ENCODE assay signal across 17 mouse cellular contexts in genomic region chr9:46784355-46784975, GRCm38 (mm10).
DNase-seq lines count a peak whose midpoint lies in the region; ATAC-seq lines count a peak whose summit lies in the region.
"Had no signal": no experiment of that assay in that cellular context is flagged by ENCODE, and none has a peak within 500 bp of the region (broad histone marks: within the 10 kb centered on the region; RNA-seq: fewer than 3 reads in every experiment).

No protein-coding gene starts in this region.

- H3K27me3 ChIP-seq in forebrain, embryonic 14.5 days (replicated peaks; ENCODE audit: control insufficient read depth, insufficient read depth, low read length) = peaks cover 5% of the 10 kb centered on the region; the same call in 1 of the 2 replicates
- peaks cover 40% of the 10 kb centered on the region for H3K27me3 ChIP-seq in forebrain, embryonic 12.5 days
- peaks cover 7% of the 10 kb centered on the region for H3K27me3 ChIP-seq in forebrain, embryonic 16.5 days (replicated peaks; ENCODE audit: control insufficient read depth, insufficient read depth, low read length)
- H3K27me3 ChIP-seq: embryonic facial prominence, embryonic 15.5 days; liver, embryonic 13.5 days had no signal

- H3K27ac ChIP-seq in forebrain, embryonic 14.5 days (ENCODE audit: low read depth, low read length) = no peak overlapping the region
- H3K27ac ChIP-seq in forebrain, embryonic 12.5 days = no peak overlapping the region
- H3K27ac ChIP-seq in forebrain, embryonic 16.5 days (ENCODE audit: low read length) = peak overlapping the region; percentile 45
- H3K27ac ChIP-seq: embryonic facial prominence, embryonic 15.5 days; gastrocnemius, adult 2 months; heart, adult 2 months; liver, embryonic 13.5 days; stomach, postnatal 0 days had no signal

- peak overlapping the region; percentile 19; the same call in 1 of the 2 replicates for H3K4me2 ChIP-seq in forebrain, embryonic 14.5 days (ENCODE audit: low read length)
- no peak overlapping the region for H3K4me2 ChIP-seq in forebrain, embryonic 12.5 days
- peak overlapping the region; percentile 23 for H3K4me2 ChIP-seq in forebrain, embryonic 16.5 days (ENCODE audit: low read length)
- H3K4me2 ChIP-seq: embryonic facial prominence, embryonic 15.5 days; liver, embryonic 13.5 days had no signal

- no peaks in the 10 kb centered on the region for H3K36me3 ChIP-seq in forebrain, embryonic 14.5 days (ENCODE audit: control insufficient read depth, insufficient read depth, low read length)
- no peaks in the 10 kb centered on the region for H3K36me3 ChIP-seq in forebrain, embryonic 12.5 days (replicated peaks)
- H3K36me3 ChIP-seq in forebrain, embryonic 16.5 days (ENCODE audit: control insufficient read depth, insufficient read depth) = no peaks in the 10 kb centered on the region
- H3K36me3 ChIP-seq: embryonic facial prominence, embryonic 15.5 days; liver, embryonic 13.5 days had no signal

- H3K4me1 ChIP-seq in forebrain, embryonic 14.5 days (ENCODE audit: control insufficient read depth, insufficient read depth, low read length) = peaks cover 17% of the 10 kb centered on the region
- H3K4me1 ChIP-seq in forebrain, embryonic 12.5 days = no peaks in the 10 kb centered on the region; the same call in 1 of the 2 replicates
- H3K4me1 ChIP-seq in forebrain, embryonic 16.5 days (replicated peaks; ENCODE audit: control insufficient read depth, insufficient read depth, low read length) = peaks cover 16% of the 10 kb centered on the region
- H3K4me1 ChIP-seq: embryonic facial prominence, embryonic 15.5 days; liver, embryonic 13.5 days had no signal

- H3K9ac ChIP-seq in forebrain, embryonic 14.5 days (ENCODE audit: low read length) = no peak overlapping the region
- H3K9ac ChIP-seq in forebrain, embryonic 12.5 days = no peak overlapping the region
- H3K9ac ChIP-seq in forebrain, embryonic 16.5 days (replicated peaks; ENCODE audit: low read depth, low read length) = no peak overlapping the region
- H3K9ac ChIP-seq: embryonic facial prominence, embryonic 15.5 days; liver, embryonic 13.5 days had no signal

- 36% methylated on average over 17 of the region's 17 CpGs for WGBS in forebrain, embryonic 14.5 days
- WGBS in forebrain, embryonic 12.5 days = 60% methylated on average over 17 of the region's 17 CpGs
- WGBS in forebrain, embryonic 16.5 days = 26% methylated on average over 17 of the region's 17 CpGs

- ATAC-seq in forebrain, embryonic 14.5 days = peak; percentile 77
- no peak for ATAC-seq in forebrain, embryonic 12.5 days (ENCODE audit: low FRiP score)
- ATAC-seq in forebrain, embryonic 16.5 days = peak; percentile 70; the same call in 1 of the 2 replicates
- ATAC-seq: intestine, postnatal 0 days; lung, postnatal 0 days had no signal

- peak; percentile 45 for DNase-seq in forebrain, embryonic 14.5 days (ENCODE audit: low spot score)
- DNase-seq in layer of hippocampus, adult 11-12 months (ENCODE audit: low spot score) = peak; percentile 57
- no peak for DNase-seq in layer of hippocampus, postnatal 36 days
- peak; percentile 73 to 83 for DNase-seq in right cerebral cortex, postnatal 10 days (ENCODE audit: low spot score in 2 of 2)
- DNase-seq in thymus, postnatal 10 days (ENCODE audit: low spot score in 2 of 2) = no peak
- DNase-seq: adrenal gland, adult 2 months; gastrocnemius, adult 2 months; heart, adult 2 months; heart, postnatal 10 days; kidney, postnatal 25 days; liver, embryonic 13.5 days had no signal

- H3K4me3 ChIP-seq in forebrain, embryonic 14.5 days (ENCODE audit: low read depth, low read length) = no peak overlapping the region
- H3K4me3 ChIP-seq in forebrain, embryonic 12.5 days (replicated peaks) = no peak overlapping the region
- no peak overlapping the region for H3K4me3 ChIP-seq in forebrain, embryonic 16.5 days (replicated peaks; ENCODE audit: low read length)
- H3K4me3 ChIP-seq: embryonic facial prominence, embryonic 15.5 days; gastrocnemius, adult 2 months; heart, adult 2 months; liver, embryonic 13.5 days had no signal

- no peaks in the 10 kb centered on the region for H3K9me3 ChIP-seq in forebrain, embryonic 14.5 days (replicated peaks; ENCODE audit: control insufficient read depth, low read length)
- no peaks in the 10 kb centered on the region for H3K9me3 ChIP-seq in forebrain, embryonic 12.5 days
- no peaks in the 10 kb centered on the region for H3K9me3 ChIP-seq in forebrain, embryonic 16.5 days (ENCODE audit: control insufficient read depth, low read length)
- H3K9me3 ChIP-seq: embryonic facial prominence, embryonic 15.5 days; liver, embryonic 13.5 days had no signal

Comparison
In these comparisons a context has a peak if more than half of its experiments do, and no peak if none do; other contexts are left out.
1. DNase-seq: peak in forebrain, embryonic 14.5 days (single experiment), layer of hippocampus, adult 11-12 months (single experiment) and right cerebral cortex, postnatal 10 days (2 of 2); none in layer of hippocampus, postnatal 36 days (0 of 2) and thymus, postnatal 10 days (0 of 2).